Mouse (Mus musculus) adrenal gland, postnatal 10 days (tissue): ENCODE measurements at regions not wholly inside any gene's neighbourhood (a gene's known extent, or its start where the extent isn't known, plus 50 kb on each side); places are given as distances from the start of the nearest gene placed in this dataset.

ENCODE experiments used
- DNase-seq: peaks from one replicate; pipeline ENCODE4 v3.0.0; 2021; ENCODE audit warnings: mixed read lengths

DNA sequence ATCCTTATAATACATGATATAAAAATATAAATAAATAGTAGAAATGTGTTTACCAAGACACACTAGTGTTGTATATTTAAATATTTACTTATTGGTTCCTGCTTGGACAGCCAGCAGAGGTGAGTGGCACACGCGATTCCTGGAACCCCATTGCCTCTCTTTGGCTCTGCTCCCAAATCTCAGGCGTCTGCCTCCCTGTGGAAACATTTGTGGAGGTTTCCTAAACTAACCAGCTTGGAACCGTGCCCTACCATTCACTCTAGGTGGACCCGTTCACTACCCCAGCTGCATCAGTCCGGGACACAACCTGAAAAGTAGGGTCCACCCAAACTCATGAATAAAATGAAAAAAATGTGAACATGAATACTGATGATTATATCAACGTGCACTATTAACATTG lies 404.0 kb upstream of the Defb41 start:
- no peak for DNase-seq

DNA sequence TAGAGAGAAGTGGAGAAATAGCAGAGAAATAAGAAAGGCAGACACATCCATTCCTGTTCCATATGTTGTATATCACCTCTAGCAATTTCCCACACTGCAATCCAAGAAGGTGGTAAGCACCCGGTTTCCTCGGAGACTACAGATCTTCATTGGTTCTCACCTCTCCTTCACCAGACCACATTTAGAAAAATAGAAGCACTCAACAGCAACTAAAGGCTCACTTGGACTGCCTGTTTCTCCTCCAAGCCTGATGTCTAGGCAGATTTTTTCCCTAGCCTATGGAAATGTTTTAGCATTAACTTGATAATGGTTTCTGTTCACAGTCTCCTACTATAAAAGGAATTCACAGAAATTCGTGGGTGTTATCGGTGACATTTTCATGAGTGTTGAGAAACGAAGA lies 403.3 kb upstream of the Defb41 start:
- DNase-seq: no peak

DNA sequence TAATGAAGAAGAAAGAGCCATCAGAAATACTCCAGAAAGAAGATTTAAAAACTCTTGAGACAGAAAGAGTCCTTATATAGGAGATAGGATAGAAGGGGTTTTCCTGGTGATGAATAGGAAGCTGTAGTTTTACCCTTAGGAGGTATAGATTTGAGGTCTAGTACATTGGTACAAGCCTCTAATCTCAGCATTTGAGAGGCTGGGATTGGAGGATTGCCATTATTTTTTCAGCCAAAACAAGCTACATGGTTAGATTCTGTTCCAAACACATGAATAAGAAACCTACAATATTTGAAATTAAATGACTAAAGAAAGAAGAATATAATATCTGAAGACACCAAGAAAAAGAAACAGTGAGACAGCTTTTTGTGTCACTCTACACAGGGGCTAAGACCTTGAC lies 375.9 kb upstream of the Defb41 start:
- no peak for DNase-seq

DNA sequence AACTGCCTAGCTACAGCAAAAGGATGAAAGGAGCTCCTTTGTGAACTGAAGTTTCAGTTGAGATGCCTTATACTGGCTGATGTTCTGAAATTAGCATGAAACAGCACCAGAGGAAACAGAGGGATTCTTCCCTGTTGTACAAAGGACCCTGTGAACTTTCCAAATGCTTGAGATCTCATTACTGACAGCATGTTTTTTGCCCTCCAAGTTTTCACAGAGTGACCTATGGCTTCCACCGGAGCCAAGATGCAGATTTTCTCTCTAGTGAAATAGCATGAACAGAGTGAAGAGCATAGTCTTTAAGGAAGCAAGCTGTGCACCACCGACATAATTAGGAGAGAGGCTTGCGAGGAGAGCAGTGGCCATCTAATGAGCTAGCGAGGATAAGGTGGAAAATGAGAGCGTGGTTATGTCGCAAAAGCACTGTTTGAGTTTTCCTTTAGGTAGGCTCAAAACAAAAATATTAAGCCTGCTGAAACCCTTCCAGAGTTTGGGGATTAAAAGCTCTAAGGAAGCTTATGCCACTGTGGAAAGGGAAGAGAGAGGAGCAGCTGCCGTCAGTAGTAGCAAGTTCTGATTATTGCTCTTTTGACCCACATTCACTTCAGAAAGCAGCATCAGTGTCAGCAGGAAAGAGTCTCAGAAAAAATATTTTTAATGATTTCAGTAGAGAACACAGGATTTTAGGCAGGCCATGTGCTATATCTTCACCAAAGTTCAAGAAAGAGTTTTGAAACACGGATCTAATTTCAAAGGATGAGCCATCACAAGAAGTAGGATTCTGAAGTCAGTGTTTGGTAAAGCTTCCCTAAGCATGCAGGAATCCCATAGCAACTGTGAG lies 374.7 kb upstream of the Defb41 start:
- DNase-seq: no peak

DNA sequence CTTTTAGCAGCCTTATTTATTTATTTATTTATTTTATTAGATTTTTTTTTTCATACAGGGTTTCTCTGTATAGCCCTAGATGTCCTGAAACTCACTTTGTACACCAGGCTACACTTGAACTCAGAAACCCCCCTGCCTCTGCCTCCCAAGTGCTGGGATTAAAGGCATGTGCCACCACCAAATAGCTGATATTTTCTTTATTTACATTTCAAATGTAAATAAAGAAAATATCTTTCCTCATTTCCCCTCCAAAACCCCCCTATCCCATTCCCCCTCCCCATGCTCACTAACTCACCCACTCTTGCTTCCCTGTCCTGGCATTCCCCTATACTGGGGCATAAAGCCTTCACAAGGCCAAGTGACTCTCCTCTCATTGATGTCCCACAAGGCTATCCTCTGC lies 372.4 kb upstream of the Defb41 start:
- DNase-seq: no peak

DNA sequence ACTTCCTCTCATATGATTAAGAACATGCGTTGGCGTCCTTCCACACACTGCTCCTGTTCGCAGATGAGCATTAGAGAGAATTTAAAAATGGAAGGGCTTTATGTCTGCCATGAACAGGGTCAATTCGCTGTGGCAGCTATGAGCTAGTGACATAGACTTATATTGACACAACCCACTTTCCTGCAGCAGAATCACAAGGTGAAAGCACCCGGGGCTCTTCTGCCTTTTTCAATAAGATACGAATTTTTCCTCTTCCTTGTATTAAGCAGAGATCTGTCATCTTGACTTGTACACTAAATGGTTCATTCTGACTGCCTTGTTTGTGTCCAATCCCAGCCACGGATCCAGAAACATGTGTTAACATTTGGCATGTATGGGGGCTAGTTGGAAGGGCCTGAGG lies 345.3 kb upstream of the Defb41 start:
- DNase-seq: no peak

DNA sequence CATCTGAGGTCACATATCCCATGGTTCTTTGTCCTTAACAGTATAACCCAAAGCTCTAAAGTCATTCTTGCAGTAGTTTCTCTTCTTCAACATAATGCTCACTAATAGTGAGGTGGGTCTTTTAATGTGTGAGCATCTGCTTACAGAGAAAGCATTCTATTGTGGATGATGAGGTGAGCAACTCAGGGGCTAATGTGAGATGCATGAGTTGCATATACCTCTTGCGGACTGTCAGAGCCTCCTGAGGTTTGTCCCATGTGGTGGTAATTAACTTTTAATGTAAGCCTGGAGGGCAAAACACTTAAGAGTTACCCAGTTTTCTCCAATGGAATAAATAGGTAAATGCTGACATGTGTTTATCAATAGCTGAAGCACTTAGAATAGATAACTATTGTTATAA lies 334.9 kb upstream of the Defb41 start:
- no peak for DNase-seq

DNA sequence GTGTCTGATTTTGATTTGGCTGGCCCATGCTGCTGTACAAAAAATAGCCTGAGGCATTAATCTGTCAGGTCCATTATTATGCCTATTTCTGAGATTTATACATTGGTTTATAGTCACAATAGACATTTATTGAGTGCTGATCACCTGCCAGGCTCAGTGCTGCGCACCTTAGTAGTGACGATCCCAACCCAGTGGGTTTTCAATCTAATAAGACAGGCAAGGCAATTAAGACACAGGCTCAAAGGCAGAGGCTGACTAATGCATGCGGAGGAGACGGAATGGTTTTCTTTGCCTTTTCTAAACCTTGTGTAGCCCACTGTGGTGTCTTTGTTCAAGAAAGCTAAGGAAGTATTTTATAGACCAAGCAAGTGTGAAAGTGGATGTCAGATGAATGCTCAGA lies 334.0 kb upstream of the Defb41 start:
- DNase-seq: no peak

DNA sequence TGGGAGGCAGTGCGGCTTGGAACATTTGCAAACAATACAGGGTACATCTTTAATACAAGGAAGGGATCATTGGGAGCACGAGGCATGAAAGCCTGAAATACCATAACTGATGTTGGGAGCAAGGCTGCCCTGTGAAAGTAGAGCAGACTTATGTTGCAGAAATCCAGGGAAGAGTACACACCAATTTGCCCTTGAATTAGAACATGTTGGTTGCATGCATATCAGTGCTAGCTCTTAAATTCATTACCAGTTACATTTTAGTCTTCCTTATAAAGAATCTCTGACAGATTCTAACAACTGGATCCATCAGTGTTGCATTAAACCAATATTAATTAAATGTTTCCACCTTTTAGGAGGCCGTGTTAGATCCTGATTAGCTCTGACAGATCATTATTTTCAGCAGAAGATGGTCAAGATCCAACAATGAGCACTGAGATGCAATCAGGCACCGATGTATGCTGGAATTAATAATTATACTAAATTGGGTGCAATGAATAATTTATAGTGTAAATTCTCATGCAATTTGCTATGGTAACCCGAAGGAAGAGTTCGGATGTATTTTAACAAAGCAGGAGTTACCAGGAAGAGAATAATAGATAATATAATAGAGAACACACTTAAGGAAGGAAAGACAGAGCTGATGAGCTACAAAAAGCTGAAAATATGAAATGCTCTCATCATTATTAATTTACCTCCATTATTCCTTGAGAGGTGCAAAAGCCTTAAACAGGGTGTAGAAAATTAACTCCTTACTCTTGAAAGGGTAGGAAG lies 318.6 kb upstream of the Defb41 start:
- DNase-seq: no peak

DNA sequence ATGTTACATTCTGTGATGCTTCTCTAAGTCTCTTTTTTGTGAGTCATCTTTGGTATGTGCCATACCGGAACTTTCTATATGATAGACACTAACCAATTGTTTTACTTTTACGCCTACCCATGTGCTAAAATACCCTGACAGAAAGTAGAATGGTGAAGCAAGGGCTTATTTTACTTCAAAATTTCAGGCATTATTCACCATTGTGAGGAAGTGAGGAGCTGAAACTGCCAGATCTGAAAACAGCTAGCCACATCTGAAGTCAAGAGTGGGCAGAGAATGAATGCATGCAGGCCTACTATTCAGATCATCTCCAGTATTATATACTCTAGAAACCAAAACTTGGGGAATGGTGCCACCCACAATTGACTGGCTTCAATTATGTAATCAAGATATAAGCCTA lies 313.7 kb upstream of the Defb41 start:
- DNase-seq: no peak

DNA sequence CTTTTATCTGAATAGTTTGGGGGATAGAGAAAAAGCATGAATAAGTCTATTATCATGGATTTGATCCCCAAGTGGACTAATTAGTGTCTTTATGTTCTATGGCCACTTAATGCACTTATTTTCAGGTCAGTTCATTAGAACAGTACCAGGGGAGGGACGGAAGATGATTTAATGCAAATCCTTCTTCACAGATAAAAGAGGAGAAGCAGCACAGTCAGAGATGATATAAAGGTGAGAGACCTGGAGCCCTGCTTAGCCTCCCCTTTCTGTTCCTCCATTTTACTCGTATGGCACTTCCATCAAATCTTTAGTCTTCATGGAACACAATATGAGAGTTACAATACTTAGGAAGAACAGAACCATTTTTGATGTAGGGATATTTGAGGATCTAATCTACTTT lies 302.1 kb upstream of the Defb41 start:
- DNase-seq: no peak

DNA sequence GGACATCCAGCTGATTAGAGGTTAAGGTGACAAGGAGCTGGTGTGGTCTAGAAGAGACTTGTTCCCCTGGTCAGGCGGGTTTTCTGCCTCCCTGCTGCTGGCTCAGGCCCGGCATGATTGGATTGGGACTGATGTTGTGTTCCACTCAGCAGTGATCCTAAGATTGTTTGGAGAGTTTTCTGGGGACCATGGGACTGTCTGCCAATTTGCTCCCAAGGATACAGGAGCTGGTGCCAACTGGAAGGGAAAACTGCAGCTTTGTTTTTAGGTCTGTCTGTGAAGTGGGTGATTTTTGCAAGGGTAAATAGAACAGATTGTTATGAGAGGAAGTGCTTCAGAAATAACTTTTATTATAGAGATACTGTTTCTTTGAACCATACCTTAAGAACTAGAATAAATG lies 286.3 kb upstream of the Defb41 start:
- DNase-seq: no peak

DNA sequence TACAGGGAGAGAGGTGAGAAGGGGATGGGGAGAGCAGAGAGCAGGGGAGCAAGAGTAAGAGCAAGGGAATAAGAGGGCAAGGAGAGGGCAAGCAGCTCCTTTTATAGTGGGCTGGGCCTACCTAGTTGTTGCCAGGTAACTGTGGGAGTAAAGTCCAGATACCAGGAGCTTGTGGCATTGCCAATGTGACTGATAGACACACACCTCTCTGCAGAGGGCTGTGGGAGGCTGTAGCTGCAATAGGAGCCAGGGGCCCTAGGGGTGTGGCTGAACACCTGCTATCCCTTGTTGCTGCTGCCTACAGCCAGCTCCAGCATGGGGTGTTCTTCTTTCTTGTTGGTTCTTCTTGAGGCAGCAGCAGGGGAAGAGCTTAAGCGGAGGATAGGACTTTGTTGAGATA lies 266.8 kb upstream of the Defb41 start:
- DNase-seq: no peak

DNA sequence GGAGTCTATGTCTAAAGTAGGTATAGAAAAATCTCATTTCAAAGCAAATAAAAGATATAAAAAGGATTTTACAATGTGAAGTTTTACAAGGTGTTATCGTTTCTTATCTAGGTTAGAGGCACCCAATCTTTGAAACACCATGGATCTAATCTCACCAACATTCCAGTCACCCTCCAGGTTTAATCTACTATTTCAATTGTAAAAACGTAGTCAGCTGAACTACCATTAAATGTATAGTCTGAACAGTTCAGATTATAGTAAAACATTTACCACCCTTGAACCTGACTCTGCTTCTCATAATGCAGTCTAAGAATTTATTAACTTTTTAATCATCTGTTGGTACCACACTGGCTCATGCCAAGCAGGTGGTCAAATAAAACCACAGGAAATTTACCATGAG lies 259.5 kb upstream of the Defb41 start:
- DNase-seq: no peak

DNA sequence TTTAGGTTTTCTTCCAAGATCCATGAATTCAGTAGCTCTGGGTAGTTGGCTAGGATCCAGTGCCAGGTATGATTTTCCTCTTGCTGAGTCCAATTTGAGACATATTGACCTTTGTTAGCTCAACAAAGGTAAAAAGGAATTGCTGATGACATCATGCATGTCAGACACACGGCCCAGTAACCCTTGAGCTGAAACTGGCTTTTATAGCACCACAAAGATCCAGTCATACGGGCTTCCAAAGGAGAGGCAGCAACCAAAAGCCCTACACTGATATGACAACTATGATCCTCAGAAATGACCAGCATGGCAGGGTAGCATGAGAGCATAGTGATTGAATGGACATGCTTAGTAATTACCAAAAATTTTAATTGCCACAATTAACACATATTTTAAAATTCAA lies 258.0 kb upstream of the Defb41 start:
- DNase-seq: no peak

DNA sequence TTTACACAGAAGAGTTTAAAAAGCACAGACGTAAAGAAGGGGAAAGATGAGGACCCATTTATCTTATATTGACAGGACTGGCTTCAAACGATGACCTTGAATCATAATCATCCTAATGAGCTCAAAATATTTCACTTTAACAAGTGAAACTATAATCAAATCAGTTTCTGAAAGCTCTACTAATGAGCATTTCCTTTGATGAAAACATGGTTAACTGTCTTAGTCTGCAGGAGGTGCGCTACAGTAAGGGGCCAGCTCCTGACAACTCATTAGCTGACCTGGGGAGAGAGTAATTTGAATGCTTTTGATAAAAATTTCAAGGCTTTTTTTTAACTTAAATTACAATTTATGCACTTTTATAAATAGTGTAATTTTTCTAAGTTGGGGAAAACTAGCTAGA lies 247.8 kb upstream of the Defb41 start:
- DNase-seq: no peak

DNA sequence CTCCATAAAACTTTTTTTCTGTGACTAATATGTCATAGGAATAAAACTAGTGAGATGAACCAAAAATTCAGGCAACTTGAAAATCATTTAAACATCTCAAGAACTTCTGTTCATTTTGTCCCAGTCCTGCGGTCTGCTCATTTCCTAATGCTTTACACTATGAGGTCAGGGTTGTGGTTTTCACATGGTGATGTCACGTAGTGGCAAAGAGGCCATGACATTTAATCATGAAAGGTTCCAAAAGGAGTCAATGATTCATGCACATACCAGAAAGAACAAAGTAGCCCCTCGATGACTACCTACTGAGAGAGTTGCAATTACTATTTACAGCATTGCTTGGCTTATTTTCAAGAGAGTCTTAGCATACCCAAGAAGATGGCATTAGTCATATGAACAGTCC lies 233.6 kb upstream of the Defb41 start:
- peak; percentile 38 for DNase-seq

DNA sequence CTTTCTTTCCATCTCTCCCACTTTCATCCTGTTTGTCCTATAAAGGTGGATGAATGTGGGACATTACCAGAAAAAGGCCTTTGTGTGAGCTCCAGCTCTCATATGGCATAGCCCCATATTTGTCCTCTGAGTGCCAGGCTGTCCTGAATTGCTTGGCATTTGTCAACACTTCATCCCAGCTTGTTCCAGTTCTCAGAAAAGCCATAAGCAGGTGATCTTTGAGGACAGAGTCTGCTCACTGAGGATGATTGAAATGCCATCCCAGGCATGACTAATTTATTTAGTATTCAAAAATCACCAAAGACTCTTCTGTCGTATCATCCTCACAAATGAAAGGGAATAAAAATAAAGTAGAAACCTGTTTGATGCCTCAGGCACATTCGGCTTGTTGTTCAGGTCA lies 203.6 kb upstream of the Defb41 start:
- no peak for DNase-seq

DNA sequence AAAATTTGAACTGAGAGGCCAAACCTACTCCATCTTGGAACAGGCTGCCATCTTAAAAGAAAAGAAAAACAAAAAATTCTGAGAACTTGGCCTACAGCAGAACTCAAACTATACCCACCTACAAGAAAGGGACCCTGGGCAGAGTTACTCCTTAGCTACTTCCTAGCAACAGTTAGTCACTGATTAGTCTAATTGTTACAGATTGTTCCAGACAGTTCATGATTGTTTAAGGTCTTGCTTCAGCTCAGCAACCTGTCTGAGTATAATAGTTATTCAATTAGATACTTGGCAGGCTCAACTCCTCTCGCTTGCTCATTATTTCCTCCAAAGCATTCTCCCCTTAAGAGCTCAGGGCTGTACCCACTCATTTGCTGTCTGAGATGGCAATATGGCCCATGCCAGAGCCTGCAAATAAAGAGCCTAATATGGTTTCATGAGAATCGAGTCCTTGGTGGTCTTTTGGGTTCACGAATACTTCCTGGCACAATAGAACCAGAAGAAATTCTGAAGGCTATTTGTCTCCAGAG lies 200.4 kb upstream of the Defb41 start:
- DNase-seq: no peak

DNA sequence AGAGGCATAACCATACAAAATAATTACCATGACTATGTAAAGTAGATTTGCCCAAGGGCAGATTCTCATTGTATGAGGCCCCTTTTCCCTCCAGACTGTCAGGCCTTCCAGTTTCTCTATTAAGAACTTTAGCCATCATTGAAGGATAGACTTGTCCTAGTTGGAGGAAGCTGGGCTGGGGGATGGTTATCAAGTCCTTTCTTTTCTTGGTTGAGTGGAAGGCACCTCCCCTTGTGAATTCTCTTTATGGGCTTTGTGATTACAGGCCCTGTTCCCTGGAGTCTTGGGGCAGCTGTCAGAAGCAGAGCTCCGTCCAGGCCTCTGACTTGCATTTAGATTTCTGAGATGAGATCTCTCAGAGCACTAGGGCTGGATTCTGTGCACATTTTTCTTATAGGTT lies 198.3 kb upstream of the Defb41 start:
- no peak for DNase-seq

DNA sequence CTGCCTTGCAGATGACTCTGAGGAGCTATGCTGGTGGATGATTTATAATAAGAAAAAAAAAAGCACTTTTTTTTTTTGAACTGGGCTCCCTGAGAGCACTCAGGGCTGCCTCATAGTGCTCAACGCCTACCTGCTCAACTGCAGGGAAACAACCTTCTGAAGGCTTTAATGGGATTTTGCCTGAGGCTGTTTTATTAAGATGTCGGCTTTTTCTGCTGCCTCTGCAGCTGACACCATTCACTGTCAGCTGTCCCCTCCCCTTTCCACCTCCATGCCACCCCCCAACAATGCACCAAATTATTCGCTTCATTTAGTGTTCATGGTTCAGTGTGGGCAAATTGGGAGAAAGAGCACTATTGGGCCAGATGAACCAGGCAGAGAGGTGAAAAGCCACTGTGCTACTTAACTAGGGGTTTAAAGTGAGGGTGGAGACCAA lies 151.4 kb upstream of the Defb41 start:
- DNase-seq: no peak

DNA sequence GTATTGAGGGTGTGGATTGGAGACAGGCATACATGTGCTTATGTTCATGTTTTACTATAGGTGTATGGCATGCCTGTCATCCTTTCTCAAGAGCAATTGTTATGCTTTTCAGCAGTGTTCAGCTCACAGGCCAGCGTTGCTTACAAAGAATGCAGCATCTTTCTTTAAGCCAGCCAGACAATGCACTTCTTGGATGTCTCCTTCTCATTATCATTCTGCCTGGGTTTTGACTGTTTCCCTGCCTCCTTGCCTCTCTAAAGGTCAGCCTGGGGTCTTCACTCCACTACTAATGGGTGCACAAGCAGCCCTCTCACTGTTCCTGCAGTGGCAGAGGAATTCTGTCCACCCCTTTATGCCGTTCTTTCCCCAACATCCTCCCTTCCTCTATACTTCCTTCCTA lies 150.9 kb upstream of the Defb41 start:
- no peak for DNase-seq

DNA sequence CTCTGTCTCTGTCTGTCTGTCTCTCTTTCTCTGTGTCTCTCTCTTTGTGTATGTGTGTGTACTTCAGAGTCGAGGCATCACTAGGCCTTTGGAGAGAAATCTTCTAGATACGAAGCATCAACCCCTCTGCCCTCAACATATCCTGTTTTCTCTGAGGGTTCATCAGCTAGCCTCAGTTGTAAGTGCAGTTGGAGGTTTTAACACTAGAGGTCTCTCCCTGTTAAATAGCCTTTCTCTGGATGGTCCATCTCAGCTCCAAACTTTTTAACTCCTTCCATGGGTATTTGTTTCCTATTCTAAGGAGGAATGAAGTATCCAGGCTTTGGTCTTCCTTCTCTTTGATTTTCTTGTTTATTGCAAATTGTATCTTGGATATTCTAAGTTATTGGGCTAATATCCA lies 147.8 kb upstream of the Defb41 start:
- DNase-seq: no peak

DNA sequence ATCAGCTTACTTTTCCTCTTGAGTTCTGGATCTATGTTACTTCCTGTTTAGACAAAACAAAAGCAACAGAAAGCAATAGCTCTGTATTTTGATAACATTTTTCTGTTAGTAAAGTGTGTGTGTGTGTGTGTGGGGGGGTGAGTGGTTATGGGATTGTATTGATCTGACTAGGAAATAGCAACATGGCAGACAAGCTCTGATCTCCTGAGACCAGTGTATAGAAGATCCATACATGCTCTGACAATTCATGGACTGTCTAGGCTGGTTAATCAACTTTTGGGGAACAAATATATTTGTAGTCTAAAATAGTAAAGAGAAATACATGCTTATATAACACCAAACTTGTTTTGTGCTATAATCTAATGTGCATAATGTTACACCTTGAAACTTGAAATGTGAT lies 124.7 kb upstream of the Defb41 start:
- DNase-seq: no peak
